Mouse (Mus musculus): ENCODE data around the gene Nek6.

DNA sequence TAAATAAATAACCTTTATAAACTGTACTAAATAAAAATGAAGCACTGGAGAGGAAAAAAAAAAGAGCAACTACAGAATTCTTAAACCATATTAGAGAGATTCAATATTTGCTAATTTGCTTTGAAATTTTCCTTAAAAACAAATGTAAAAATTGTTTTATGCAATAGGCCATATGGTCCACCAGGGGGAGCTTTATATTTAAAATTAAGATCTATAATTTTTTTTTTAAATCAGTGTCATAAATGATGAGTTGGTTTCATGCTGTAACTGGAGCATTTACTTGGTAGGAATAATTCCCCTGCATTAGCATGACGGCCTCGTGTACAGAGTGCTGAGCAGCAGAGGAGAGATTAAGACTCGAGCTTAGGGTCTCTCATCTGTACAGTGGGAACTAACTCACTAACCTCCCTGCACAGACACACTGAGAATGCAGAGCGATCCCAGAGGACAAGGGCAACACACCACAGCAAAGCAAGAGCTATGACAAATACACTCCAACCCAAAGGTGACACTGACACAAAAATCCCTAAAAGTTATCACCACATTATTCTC, 126.3 kb downstream of the Nek6 start:
- no peak for TF ChIP-seq CTCF (IDR thresholded peaks at IDR 0.05; ENCODE audit: insufficient read depth, low read depth, low read length)
- no peak for TF ChIP-seq POLR2A (IDR thresholded peaks at IDR 0.05; ENCODE audit: insufficient read depth, low read depth, low read length)
